Mouse (Mus musculus) neural tube, embryonic 15.5 days (tissue): ENCODE results near the gene Adamts17. TPM values are rescaled to one million over a fixed set of nuclear protein-coding genes. Genes with fewer than 3 reads are reported as not detected.
A peak's percentile ranks its signal among the peaks of the same experiment; 100 is the strongest.

Experiments
- ATAC-seq: fragments of 200-750 bp; cut with Nextera tagmentation; 2 replicates; pipeline ENCODE4 v1.8.0; 2017; ENCODE audit warnings: mild to moderate bottlenecking, moderate TSS enrichment, moderate library complexity; ENCODE audit not compliant: low FRiP score
- H3K27ac ChIP-seq: fragments of 300-500 bp; sonication (generic); replicated peaks from 2 replicates; pipeline ENCODE4 v1.5.1; 2015; ENCODE audit warnings: mild to moderate bottlenecking, inconsistent platforms
- H3K27me3 ChIP-seq: fragments of 300-500 bp; sonication (generic); replicated peaks from 2 replicates; pipeline ENCODE4 v1.6.1; 2015; ENCODE audit warnings: inconsistent platforms
- H3K36me3 ChIP-seq: fragments of 300-500 bp; sonication (generic); 2 replicates; pipeline ENCODE4 v1.6.1; 2015; ENCODE audit warnings: inconsistent platforms
- H3K4me1 ChIP-seq: fragments of 300-500 bp; sonication (generic); 2 replicates; pipeline ENCODE4 v1.6.1; 2015; ENCODE audit warnings: inconsistent platforms
- H3K4me2 ChIP-seq: fragments of 300-500 bp; sonication (generic); 2 replicates; pipeline ENCODE4 v1.6.1; 2015; ENCODE audit warnings: inconsistent platforms, mild to moderate bottlenecking, moderate library complexity
- H3K4me3 ChIP-seq: fragments of 300-500 bp; sonication (generic); replicated peaks from 2 replicates; pipeline ENCODE4 v1.5.1; 2015; ENCODE audit warnings: mild to moderate bottlenecking, inconsistent platforms
- H3K9ac ChIP-seq: fragments of 300-500 bp; sonication (generic); replicated peaks from 2 replicates; pipeline ENCODE4 v1.6.1; 2015; ENCODE audit warnings: mild to moderate bottlenecking, inconsistent platforms
- H3K9me3 ChIP-seq: fragments of 300-500 bp; sonication (generic); replicated peaks from 2 replicates; pipeline ENCODE4 v1.6.1; 2016; ENCODE audit warnings: inconsistent platforms
- WGBS: fragments of 180-500 bp; shearing (Covaris S2); methylation state at CpG from one replicate; pipeline ENCODE4 v1.1.7; 2015; ENCODE audit warnings: mixed read lengths; 5-methylcytosine and 5-hydroxymethylcytosine counted together
- polyA plus RNA-seq: library from polyadenylated mRNA; unstranded; fragments of >200 nt; fragmentation: Nextera tagmentation; extraction: Ambion mirVana; gene quantifications from 2 replicates; pipeline ENCODE4 v1.2.1, GENCODE M21; 2015

The Adamts17 gene
- polyA plus RNA-seq, 1 experiment from 2014 or later = 7.1 TPM

DNA sequence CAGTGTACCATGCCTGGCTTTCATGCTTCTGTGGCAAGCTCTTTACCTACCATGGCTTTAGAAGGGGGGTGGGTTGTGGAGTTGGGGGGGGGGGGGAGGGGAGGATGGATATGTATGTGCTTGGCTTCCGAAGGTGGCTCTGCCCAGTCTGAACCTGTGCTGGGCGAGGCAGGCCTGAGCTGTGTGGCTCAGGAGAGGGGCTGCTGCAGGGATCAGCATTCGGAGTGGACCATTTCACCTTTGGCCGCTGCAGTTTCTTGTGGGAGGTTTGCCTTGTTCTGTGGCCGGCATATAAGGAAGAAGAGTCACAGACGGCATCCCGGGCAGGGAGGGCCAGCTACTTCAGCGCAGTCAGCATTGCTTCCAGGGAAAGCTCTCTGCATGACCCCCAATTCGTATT lies 7.8 kb downstream of the Adamts17 start:
- H3K4me3 ChIP-seq = no peak overlapping the region
- no peaks in the 10 kb centered on the region for H3K9me3 ChIP-seq
- H3K27ac ChIP-seq = no peak overlapping the region
- 0 out of 2 replicates have a peak, but pooled peaks cover 3% of the 10 kb centered on the region for H3K36me3 ChIP-seq
- no peak for ATAC-seq
- peaks cover 4% of the 10 kb centered on the region; the same call in 1 of the 2 replicates for H3K4me1 ChIP-seq
- H3K9ac ChIP-seq = no peak overlapping the region
- no peaks in the 10 kb centered on the region for H3K27me3 ChIP-seq
- 81% methylated on average over 9 of the region's 9 CpGs for WGBS
- H3K4me2 ChIP-seq = no peak overlapping the region

DNA sequence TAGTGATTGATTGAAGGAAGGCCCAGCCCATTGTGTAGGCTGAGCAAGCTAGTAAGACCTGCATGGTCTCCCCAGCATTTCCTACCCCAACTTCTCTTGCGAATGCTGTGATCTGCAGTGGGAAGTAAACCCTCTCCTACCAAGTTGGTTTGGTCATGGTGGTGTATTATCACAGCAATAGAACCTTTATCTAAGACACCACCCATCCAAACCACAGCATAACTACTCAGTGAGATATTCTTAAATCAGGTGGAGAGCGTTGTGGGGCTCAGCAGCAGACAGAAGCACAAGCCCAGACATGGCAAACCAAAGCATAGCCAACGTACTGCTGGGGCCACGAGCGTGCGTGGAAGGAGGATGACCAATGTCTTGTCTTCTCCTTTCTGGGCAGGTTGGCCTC lies 9.8 kb downstream of the Adamts17 start:
- Histone ChIP-seq H3K27ac (no peak overlapping the region), H3K27me3 (no peaks in the 10 kb centered on the region), H3K9me3 (no peaks in the 10 kb centered on the region), H3K4me1 (no peaks in the 10 kb centered on the region), H3K4me2 (no peak overlapping the region), H3K36me3 (0 out of 2 replicates have a peak, but pooled peaks cover 3% of the 10 kb centered on the region), H3K4me3 (no peak overlapping the region), H3K9ac (no peak overlapping the region)
- WGBS = 95% methylated on average over 6 of the region's 6 CpGs
- no peak for ATAC-seq

- no peak overlapping the region for H3K9ac ChIP-seq
- no peaks in the 10 kb centered on the region for H3K27me3 ChIP-seq
- H3K36me3 ChIP-seq = 0 out of 2 replicates have a peak, but pooled peaks cover 3% of the 10 kb centered on the region
- no peaks in the 10 kb centered on the region for H3K9me3 ChIP-seq
- H3K4me1 ChIP-seq = no peaks in the 10 kb centered on the region
- no peak overlapping the region for H3K4me3 ChIP-seq
- no peak overlapping the region for H3K4me2 ChIP-seq
- H3K27ac ChIP-seq = no peak overlapping the region
- ATAC-seq = no peak
- WGBS = 65% methylated on average over 3 of the region's 3 CpGs
Measured at GRCm38 (mm10) chr7:66852164-66852563, 12.6 kb downstream of the Adamts17 start.

DNA sequence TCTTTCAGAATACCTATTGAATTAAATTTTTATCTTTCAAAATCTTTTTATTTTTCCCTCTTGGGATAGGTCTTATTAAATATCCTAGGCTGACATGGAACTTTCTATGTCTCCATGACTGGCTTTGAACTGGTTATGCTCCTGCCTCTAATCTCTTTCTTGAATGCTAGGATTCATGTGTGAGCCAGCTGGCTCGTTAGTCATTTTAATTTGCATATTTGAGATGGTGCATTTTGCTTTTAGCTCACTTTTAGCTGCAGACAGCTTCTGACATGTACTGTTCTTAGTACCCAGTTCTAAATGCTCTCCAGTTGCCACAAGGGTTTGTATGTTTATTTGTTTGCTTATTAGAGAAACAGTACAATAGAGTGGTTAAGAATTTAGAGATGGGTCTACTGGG lies 18.1 kb downstream of the Adamts17 start:
- no peak overlapping the region for H3K4me2 ChIP-seq
- no peak for ATAC-seq
- no peaks in the 10 kb centered on the region for H3K9me3 ChIP-seq
- H3K4me3 ChIP-seq = no peak overlapping the region
- H3K36me3 ChIP-seq = no peaks in the 10 kb centered on the region
- no peak overlapping the region for H3K9ac ChIP-seq
- 65% methylated on average over 1 of the region's 1 CpGs for whole genome bisulfite sequencing
- no peaks in the 10 kb centered on the region for H3K27me3 ChIP-seq
- no peak overlapping the region for H3K27ac ChIP-seq
- H3K4me1 ChIP-seq = peaks cover 7% of the 10 kb centered on the region; the same call in 1 of the 2 replicates

DNA sequence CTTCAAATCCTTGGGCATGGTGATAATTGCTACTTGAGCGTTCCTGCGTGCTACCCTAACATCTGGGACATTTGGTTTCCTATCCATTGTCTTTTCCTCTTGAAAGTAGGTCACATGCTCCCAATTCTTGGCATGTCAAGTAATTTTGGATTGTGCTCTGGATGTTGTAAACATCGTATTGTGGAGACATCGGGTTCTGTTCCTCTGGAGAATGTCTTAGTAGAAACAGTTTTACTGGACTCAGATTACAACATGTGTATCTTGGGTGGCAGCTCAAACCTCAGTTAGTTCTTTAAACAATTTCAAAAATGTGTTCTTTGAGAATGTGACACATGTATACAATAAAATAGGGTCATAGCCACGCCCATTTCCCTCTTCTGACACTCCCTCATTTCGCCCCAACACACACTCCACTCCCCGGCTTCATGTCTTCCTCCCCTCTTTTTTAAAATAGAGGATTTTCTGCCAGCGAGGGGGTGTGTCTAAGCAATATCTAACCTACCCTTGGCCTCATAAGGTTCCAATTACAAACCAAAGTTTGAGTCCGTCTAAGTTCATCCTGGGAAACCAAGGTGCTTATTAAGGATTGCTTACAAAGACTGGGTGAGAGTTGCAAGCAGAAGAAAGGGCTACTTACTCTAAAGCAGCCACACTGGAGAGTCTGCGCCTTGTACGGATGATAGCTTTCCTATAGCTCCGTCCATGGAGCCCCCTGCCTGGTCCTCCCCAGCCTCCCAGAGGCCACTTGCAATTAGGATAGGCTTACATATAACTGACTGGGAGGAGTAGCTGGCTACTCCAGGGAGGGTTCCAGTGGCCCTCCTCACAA lies 18.9 kb downstream of the Adamts17 start:
- no peaks in the 10 kb centered on the region for H3K36me3 ChIP-seq
- no peak overlapping the region for H3K4me2 ChIP-seq
- H3K4me3 ChIP-seq = no peak overlapping the region
- no peak overlapping the region for H3K9ac ChIP-seq
- no peaks in the 10 kb centered on the region for H3K9me3 ChIP-seq
- no peak overlapping the region for H3K27ac ChIP-seq
- H3K4me1 ChIP-seq = peaks cover 7% of the 10 kb centered on the region; the same call in 1 of the 2 replicates
- WGBS = 78% methylated on average over 12 of the region's 12 CpGs
- no peak for ATAC-seq
- H3K27me3 ChIP-seq = no peaks in the 10 kb centered on the region

DNA sequence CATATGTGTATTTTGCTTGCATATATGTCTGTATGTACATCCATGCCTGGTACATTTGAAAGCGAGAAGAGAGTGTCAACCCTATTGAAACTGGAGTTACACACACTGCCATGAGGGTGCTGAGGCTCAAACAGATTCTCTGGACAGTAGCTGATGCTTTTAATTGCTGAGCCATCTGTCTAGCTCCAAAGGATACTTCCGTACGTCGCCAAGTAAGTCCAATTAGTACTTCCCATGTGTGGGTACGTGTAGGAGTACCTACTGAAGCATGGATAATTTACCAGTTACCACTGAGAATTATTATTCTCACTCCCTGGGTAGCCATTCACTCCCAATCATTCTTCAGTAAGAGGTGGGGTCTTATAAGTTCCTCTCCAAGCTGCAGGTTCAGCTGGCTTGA lies 19.7 kb downstream of the Adamts17 start:
- WGBS = 41% methylated on average over 5 of the region's 5 CpGs
- Histone ChIP-seq H3K4me3 (no peak overlapping the region), H3K27ac (no peak overlapping the region)

GRCm38 (mm10) chr7:66866944-66867718 lies 27.6 kb downstream of the Adamts17 start:
- H3K27ac ChIP-seq = peak overlapping the region; percentile 68
- no peak for ATAC-seq
- 71% methylated on average over 19 of the region's 19 CpGs for WGBS

More for the DNA sequence above, 19.7 kb downstream of the Adamts17 start:
- H3K36me3 ChIP-seq = no peaks in the 10 kb centered on the region
- ATAC-seq = no peak
- no peak overlapping the region for H3K4me2 ChIP-seq
- peaks cover 7% of the 10 kb centered on the region; the same call in 1 of the 2 replicates for H3K4me1 ChIP-seq
- no peaks in the 10 kb centered on the region for H3K9me3 ChIP-seq
- H3K9ac ChIP-seq = no peak overlapping the region
- H3K27me3 ChIP-seq = no peaks in the 10 kb centered on the region

DNA sequence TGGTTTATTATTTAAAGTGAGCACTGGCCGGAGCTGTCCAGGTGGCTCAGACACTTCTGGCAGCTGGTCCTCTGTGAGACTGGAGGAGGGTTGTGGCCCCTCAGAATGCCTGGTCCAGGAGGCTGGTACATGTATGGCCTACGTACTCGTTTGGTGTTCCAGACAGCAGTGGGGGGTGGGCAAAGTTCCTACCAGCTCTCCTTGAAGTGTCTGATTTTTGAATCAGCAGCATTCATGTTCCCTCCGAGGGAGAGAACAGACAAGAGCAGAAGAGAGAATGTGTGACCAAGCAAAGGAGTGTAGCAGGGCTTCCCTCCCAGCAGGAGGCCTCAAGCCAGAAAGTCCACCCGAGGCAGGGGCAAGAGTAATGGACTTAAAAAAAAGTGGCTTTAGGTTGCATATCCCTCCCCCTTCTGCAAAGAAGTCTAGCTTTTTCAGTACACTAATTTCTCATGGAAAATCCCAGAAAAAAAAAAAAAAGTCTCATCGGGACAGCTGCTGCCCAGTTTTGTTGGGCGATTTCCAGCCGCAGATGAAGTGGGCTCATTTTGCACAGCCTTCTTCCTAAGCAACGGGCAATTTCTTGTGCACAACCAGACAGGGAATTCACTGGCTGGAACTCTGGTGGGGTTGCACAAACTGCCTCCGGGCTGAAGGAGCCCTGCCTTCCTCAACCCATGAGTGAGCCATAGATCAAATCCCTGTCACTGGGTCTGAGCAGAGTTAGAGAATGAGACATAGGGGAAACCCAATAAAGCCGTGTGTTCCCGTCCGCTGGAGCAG lies 28.4 kb downstream of the Adamts17 start:
- Histone ChIP-seq H3K9ac (0 out of 2 replicates have a peak overlapping the region, but pooled peaks have one; percentile 3), H3K9me3 (no peaks in the 10 kb centered on the region), H3K4me1 (peaks cover 34% of the 10 kb centered on the region), H3K27me3 (no peaks in the 10 kb centered on the region), H3K27ac (peak overlapping the region; percentile 68), H3K36me3 (no peaks in the 10 kb centered on the region), H3K4me2 (no peak overlapping the region), H3K4me3 (no peak overlapping the region)
- ATAC-seq = peak; percentile 70
- WGBS = 22% methylated on average over 13 of the region's 13 CpGs

More at GRCm38 (mm10) chr7:66866944-66867718, 27.6 kb downstream of the Adamts17 start:
- Histone ChIP-seq H3K4me2 (no peak overlapping the region), H3K9ac (no peak overlapping the region), H3K27me3 (no peaks in the 10 kb centered on the region), H3K4me1 (peaks cover 33% of the 10 kb centered on the region), H3K36me3 (no peaks in the 10 kb centered on the region), H3K4me3 (no peak overlapping the region), H3K9me3 (no peaks in the 10 kb centered on the region)

DNA sequence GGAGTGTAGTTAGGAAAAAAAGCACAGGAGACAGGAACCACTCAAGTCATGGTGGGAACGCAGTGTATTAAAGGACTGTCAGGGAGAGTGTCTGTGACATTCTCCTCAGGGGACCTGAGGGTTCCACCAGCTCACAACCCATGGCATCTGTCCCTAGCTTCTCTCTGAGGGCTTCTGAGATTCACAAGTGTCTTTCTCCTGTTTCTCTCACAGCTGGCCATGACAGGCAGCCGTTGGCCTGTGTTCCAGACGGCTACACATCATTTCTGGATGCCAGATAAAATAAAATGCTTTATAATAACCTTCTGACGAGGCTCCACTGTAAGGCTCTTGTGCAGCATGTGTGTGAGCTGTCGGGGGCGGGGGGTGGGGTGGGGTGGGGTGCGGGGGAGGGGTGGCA lies 32.0 kb downstream of the Adamts17 start:
- Histone ChIP-seq H3K4me3 (no peak overlapping the region), H3K4me2 (no peak overlapping the region), H3K27ac (no peak overlapping the region), H3K27me3 (no peaks in the 10 kb centered on the region), H3K9ac (no peak overlapping the region), H3K36me3 (no peaks in the 10 kb centered on the region), H3K4me1 (peaks cover 32% of the 10 kb centered on the region), H3K9me3 (no peaks in the 10 kb centered on the region)
- WGBS = 64% methylated on average over 7 of the region's 7 CpGs
- no peak for ATAC-seq

GRCm38 (mm10) chr7:66871940-66872511 lies 32.5 kb downstream of the Adamts17 start:
- Histone ChIP-seq H3K36me3 (no peaks in the 10 kb centered on the region), H3K27ac (no peak overlapping the region), H3K4me1 (peaks cover 28% of the 10 kb centered on the region), H3K4me2 (no peak overlapping the region), H3K9ac (no peak overlapping the region), H3K27me3 (no peaks in the 10 kb centered on the region), H3K9me3 (no peaks in the 10 kb centered on the region), H3K4me3 (no peak overlapping the region)
- WGBS = 73% methylated on average over 14 of the region's 14 CpGs
- no peak for ATAC-seq

DNA sequence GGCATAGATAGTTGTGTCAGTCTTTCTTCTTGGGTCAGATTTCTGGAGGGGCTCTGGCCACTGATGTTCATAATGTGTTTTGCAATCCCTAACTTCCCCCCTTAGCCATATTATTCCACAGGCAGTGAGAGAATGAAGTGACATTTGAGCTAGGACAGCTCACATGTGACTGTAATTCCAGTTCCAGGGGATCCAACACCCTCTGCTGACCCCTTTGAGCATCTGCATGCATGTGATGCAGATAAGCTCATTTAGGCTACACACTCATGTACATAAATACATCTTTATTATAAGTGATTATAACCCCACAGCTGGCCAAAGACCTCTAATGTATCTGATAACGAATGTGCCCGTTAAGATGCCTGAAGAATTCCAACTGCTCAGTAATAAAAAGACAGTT lies 33.7 kb downstream of the Adamts17 start:
- H3K36me3 ChIP-seq = no peaks in the 10 kb centered on the region
- 79% methylated on average over 2 of the region's 2 CpGs for WGBS
- H3K27me3 ChIP-seq = no peaks in the 10 kb centered on the region
- no peak overlapping the region for H3K27ac ChIP-seq
- no peaks in the 10 kb centered on the region for H3K9me3 ChIP-seq
- no peak overlapping the region for H3K4me3 ChIP-seq
- H3K4me2 ChIP-seq = no peak overlapping the region
- peaks cover 16% of the 10 kb centered on the region for H3K4me1 ChIP-seq
- no peak overlapping the region for H3K9ac ChIP-seq
- no peak for ATAC-seq
